Mouse (Mus musculus): ENCODE data around the gene Slc25a3.

Gene Slc25a3

DNA sequence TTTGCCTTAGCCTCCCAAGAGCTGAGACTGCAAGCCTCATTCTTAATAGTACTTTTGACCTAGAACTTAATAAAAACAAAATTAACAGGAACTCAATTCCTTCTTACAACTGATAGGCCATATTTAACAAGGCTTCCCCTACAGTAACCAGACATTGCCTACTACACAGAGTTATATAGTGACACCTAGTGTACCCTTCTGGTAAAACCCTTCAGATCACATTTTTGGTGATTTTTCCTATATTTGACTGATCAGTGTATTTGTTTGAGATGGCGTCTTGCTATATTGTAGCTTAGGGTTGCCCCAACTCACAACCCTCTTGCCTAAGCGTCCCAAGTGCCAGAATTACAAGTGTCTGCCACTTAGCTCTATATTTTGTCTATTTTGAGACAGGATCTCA is 17.7 kb upstream of the Slc25a3 start:
- 21% methylated on average over 2 of the region's 2 CpGs for WGBS

DNA sequence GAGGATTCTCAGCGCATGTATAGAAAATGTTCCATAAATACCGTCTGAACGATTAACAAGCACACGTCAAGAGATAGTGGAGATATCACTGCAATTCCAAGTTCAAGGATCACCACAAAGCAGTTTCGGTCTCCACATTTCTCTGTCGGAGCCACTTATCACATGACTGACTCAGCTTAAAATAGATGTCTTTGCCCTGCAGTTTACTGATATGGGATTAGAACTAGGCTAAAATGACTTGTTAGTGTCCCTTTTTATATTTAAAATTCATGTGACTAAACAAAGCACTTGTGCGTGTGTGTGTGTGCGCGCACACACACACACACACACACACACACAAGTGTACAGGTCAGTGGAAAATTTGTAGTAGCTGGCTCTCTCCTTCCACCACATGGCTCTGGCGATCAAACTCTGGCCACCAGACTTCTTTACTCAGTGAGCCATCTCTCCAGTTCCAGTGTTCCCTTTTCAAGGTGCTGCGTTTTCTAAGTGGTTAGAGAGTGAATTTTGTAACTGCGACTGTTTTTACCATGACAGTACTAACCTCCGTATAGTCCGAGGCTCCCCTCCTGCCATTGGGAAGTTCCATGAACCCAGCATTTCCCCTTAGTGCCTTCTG is 15.4 kb upstream of the Slc25a3 start:
- 87% methylated on average over 14 of the region's 14 CpGs for WGBS

DNA sequence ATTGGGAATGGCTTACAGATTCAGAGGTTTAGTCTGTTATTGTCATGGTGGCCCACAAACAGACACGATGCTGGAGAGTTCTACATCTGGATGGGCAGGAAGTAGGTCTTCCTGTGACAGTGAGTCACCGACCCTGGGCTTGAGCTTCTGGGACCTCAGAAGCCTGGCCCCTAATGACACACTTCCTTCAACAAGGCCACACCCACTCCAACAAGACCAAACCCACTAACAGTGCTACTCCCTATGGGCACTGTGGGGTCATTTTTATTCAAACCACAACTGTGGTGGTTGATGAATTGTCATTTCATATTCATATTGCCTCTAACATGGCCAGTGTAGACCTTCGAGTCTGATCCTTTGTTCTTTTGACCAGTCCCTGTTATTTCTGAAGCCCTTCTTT is 14.5 kb upstream of the Slc25a3 start:
- 74% methylated on average over 3 of the region's 3 CpGs for WGBS

DNA sequence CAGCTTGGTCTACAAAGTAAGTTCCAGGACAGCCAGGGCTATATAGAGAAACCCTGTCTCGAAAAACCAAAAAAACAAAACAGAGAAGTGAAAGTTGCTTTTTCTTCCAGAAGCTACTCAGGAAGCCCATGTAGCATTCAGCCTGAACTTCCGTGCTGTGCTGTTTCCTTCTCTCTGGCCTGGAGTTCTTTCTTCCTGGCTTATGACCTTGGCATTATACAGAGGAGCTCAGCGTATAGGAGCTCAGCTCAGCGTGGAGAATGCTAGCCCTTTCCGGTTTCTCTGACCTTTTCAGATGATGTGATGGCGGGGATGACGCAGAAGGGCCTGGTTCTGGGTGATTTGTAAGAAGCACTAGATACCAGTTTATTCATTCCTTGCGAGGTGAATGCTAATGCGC is 13.5 kb upstream of the Slc25a3 start:
- whole genome bisulfite sequencing = 82% methylated on average over 9 of the region's 9 CpGs

DNA sequence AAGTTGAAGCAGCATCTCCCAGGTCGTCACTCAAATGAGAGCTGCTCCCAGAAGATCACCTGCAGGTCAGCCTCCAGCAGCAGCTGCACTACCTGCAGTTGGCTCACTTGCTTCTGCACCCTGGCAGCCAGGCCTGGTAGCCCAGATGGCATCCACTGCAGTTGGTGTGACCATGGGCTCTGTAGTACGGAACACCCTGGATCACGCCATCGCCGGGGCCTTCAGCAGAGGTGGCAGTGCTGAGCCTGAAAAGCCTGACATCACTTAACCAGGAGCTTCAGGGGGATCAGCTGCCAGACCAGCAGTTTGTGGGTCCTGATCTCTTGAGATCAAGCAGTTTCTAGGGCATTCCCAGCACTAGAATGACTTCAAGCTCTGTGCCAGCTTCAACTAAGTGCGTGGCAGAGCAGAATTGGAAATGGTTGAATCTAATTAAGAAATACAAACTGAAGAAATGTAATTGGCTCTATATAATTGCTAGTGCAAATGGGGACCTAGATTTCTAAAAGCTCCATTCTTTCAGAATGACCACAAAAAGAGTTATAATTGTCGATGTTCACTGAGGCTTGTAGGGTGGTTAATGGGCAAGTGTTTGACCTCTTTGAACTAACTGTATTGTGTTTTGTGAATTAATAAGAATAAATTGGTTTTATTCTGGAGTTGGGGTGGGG is 11.6 kb upstream of the Slc25a3 start:
- WGBS = 72% methylated on average over 7 of the region's 7 CpGs

DNA sequence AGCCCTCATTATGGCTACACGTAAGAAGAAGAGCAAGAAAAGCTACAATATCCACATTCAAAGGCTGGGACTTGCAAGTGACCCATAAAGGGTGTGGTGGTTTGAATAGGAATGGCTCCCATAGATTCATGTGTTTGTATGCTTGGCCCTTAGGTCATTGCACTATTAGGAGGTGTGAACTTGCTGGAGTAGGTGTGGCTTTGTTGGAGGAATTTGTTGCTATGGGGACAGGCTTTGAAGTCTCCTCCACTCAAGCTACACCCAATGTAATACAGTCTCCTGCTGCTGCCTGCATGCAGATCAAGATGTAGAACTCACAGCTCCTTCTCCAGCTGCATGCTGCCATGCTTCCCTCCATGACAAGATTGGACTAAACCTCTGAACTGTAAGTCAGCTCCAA is 7.7 kb upstream of the Slc25a3 start:
- 92% methylated on average over 1 of the region's 1 CpGs for WGBS

DNA sequence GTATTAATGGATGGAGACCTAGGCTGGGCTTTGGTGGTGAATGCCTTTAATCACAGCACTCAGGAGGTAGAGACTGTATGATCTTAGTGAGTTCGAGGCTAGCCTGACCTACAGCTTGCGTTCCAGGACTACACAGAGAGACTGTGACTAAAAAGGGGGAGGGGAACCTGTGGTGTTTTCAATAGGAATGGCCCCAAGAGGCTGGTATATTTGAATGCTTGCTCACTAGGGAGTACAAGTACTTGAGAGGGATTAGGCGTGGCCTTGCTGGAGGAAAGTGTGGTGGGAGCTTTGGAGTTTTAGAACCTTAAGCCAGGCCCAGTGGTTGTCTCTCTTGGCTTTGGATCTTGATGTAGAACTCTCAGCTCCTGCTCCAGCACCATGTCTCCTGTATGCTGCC is 6.9 kb upstream of the Slc25a3 start:
- WGBS = 90% methylated on average over 3 of the region's 3 CpGs

DNA sequence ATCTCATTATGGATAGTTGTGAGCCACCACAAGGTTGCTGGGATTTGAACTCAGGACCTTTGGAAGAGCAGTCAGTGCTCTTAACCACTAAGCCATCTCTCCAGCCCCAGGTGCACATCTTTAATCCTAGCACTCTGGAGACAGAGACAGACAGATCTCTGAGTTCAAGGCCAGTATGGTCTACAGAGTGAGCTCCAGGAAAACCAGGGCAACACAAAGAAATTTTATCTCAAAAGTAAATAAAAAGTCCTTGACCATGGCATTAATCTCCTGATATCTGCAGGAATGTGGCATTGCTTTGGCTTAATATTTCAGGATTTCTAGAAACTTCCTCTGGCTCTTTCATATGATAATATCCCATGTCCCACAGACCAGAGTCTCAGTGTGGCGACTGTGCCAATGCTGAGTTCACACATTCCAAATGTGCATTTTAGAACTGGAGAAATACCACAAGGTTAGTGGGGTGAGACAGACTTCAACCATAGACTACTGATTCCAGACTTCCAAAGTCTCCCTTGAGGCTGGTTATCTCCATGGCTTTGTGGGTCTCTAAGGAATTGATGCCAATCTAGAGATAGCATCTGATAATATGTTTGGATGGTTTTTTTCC is 4.8 kb upstream of the Slc25a3 start:
- WGBS = 60% methylated on average over 1 of the region's 1 CpGs

DNA sequence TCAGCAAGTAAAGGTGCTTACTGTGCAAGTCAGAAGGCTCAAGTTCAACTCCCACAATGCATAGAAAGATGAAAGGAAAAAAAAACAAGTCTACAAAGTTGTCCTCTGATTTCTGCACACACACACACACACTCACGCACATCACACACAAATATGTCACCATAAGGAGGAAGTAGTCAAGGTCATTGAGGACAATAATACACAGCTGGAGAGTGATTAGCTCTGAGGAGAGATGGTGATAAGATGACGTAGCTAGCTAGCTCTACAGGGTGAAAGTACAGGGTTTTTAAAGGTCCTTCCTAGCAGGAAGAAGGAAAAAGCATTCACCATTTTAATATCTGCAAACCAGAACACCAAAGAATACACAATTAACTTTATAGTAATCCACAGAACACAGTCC is 3.5 kb upstream of the Slc25a3 start:
- WGBS = 80% methylated on average over 2 of the region's 2 CpGs

DNA sequence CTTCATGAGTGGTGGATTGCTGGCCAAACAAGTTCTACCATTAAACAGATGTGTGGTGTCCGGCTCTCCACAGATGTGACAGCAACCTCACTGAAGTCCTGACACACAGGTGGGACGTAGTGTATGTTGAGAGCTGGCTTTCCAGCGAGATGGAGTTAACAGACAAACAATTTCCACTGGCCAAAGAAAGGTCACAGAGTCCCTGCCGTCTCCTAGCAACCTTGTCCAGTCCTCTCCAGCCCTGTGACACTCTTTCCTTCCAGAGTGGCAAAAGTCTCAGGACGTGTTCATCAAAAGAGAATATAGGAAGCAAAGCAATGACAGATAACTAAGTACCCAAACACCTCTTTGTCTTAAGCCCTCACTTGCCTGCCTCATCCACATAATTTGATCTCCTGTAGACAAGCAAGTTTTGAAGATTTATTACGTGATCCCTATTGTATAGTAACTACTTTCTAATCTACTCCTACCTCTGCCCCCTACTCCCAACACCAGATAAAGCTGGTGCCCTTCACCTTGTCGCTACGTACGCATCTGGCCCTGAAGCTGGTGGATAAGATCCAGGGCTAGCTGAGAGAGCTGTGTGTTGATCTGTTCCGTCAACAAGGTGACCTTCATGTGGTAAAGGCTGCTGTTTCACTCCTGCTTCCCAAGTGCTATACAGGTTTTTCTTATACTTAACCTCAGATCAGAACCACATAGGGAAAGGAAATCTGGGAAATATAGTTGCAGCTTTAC is 2.9 kb upstream of the Slc25a3 start:
- WGBS = 87% methylated on average over 10 of the region's 10 CpGs

DNA sequence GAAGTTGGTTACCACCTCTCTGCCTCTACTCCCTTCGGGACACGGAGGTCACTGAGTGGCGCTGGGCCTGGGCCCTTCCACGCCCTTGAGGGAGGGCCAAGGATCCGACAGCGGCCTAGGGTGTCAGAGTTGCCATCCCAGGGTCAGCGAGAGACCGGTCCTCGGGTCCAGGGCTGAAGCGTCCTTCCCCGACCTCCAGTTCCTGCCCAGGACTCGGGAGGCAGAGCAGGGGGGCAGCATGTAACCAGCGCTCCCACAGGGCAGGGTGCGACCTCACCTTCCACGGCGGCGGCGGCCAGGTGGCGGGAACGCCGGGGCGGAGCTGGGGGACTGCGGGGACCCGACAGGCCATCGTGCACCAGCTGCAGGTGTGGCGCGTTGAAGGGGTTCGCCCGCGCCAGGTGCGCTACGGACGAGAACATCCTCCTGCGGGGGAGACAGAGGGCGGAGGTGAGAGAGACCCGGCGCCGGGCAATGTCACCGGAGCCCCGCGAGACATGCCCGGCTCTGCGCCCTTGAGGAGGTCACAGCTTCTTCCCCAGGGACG is 505 bp downstream of the Slc25a3 start:
- under 1% methylated on average over 44 of the region's 44 CpGs for WGBS

DNA sequence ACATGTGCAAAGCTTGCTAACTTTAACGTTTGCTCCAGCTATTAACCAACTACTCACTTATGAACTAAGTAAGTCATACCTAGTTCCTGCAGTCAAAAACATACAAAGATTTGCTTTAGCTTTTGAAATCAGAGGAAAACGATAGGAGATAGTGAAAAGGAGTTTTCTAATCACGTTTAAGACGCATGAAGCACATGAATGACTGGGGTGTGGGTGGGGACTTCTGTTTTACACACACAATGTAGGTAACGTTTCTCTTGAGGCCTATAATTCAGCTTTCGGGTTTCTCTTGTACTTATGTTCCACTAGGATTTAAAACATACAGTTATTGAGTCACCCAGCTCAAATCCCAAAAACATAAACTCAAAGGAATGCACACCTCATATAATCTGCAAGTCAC is 1.2 kb downstream of the Slc25a3 start:
- 6% methylated on average over 6 of the region's 6 CpGs for WGBS

DNA sequence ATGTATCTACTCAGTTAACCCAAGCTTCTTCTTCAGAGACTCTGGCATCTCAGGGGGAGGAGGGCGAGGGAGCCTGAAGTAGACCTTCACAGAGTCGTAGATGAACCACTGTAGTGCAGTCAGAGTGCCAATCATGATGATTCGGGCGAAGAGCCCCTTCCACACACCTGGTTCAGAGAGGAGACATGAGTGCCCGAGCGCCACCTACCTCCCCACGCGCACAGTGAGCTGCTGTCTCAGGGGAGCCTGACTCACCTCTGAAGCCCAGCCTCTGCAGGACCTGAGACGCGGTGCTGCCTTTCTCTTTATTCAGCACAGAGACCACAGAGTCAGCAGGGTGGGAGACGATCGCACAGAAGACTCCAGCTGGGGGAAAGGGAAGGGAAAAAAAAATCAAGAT is 6.9 kb downstream of the Slc25a3 start:
- WGBS = 82% methylated on average over 12 of the region's 12 CpGs

DNA sequence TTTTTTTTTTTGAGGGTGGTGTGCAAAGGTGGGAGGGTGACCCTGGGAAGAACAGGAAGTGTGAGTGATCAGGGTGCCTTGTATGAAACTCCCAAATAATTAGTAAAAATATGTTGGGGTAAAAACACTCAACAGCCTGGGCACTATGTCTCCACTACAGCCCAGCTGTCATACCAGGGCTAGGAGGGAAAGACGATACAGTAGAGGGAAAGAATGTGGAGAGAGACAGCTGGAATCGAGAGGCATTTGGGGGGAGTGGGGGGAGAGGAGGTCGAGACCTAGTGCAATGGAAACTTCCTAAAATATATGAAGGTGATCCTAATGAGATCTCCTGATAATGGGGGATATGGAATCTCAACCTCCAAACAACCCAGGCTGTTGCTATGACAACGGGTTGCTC is 14.0 kb downstream of the Slc25a3 start:
- 78% methylated on average over 4 of the region's 4 CpGs for WGBS

DNA sequence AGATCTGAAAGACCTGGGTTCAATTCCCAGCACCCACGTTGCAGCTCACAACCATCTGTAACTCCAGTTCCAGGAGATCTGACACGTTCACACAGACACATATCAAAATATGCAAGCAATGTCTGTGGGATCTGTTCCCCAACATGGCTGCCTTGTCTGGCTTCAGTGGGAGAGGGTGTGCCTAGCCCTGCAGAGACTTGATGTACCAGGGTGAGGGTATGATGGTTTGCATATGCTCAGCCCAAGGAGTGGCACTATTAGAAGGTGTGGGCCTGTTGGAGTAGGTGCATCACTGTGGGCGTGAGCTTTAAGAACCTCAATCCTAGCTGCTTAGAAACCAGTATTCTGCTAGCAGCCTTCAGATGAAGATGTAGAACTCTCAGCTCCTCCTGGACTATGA is 17.9 kb downstream of the Slc25a3 start:
- 90% methylated on average over 3 of the region's 3 CpGs for WGBS

DNA sequence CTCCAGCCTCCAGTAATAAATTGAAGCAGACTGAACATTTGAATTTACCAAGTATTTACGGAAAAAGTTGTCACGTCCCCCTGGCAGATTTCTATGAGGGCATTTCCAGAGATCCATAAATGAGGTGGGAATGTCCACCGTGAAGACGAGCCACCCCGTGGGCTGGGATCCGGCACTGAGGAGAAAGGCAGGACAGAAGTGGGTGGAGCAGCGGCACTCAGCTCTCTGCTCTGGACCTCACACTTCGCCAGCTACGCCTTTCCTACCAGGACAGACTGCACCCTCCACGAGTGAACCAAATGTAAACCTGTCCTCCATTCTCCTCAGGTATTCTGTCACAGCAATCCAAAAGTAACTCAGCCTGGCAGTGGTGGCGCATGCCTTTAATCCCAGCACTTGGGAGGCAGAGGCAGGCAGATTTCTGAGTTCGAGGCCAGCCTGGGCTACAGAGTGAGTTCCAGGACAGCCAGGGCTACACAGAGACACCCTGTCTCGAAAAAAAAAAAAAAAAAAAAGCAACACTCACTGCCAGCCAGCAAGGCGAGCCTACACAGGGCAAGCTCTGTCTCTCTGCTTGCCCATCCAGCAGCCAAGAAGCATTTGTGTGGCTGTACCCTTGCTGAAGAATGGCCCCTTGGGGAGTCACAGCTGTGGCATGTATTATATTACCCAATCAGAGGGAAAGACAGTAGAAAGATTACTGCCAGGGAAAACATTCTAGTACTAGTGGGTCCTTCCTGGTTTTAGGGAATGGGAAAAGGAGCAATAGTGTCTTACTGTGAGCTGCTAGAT is 20.9 kb downstream of the Slc25a3 start:
- 88% methylated on average over 14 of the region's 14 CpGs for WGBS

DNA sequence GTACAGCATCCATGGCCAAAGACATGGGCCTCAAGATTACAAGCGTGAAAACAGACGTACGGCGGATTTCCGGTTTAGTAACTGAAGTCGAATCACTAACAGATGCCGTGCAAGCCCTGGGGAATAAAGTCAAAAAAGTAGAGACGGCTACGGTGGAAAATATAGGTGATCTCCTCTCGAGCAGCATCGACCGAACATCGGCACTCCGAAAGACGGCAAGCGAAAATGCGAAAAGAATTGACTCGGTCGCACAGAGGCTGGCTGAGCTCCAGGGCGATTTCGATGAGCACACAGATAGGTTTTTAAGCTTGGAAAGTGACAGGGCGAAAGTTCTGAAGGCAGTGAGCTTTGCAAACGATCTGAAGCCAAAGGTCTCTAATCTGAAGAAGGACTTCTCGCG is 21.9 kb downstream of the Slc25a3 start:
- 96% methylated on average over 25 of the region's 25 CpGs for WGBS

DNA sequence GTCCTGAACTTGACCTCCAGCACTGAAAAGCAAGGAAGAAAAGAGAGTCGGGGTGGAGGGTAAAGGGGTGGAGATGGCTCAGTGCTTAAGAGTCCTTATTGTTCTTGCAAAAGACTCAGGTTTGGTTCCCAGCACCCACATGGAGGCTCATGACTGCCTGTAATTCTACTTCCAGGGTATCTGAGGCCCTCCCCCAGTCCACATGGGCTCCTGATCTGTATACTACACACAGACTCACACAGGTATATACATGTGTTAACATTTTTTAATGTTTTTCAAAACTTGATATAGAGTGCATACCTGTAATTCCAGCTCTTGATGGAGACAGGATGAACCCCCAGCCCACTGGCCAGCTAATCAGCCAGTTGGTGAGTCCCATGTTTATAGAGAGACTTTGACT is 23.8 kb downstream of the Slc25a3 start:
- WGBS = 93% methylated on average over 1 of the region's 1 CpGs

DNA sequence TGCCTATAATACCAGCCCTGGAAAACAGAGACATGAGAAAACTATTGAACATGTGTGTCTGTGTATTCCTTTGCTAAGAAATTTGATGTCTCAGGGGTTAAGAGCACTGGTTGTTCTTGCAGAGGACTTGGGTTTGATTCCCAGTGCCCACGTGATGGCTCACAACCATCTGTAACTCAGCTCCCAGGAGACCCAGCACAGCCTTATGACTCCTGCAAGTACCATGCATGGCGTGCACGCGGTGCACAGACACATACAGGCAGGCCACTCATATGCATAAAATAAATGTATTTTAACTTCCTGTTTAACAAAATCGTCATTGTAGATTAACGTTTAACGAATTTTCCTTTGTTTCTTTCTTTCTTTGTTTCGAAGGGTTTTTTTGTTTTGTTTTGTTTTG is 25.8 kb downstream of the Slc25a3 start:
- 95% methylated on average over 8 of the region's 8 CpGs for WGBS

DNA sequence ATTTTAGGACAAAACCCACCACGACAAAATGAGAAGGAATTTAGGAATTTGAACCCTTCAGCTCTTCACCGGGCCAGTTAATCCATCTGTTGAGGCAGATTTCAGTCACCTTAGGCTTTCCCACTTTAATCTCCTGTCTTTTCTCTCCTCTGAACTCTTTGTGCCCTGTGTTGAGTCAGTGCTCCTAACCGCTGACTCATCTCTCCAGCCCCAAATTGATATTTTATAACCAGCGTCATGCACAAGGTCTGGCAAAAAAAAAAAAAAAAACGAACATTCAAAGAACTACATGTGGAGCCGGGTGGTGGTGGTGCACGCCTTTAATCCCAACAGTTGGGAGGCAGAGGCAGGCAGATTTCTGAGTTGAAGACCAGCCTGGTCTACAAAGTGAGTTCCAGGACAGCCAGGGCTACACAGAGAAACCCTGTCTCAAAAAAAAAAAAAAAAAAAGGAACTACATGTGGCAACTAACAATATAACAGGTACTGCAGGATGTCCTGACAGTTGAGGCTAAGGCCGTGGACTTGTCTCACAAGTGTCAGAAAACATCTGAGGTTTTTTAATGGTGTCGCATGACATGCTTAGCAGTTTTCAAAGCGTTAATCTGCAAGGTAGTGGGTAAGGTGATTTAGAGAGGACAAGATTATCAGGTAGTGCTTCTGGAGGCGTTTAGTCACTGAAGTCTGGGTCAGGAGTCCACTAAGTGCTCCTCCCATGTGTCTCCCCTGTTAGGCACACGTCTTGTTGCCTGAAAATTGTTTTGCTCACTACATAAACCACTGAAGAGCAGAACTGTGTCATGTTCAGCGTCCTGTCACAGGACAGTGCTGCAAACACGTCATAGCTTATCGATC is 29.4 kb downstream of the Slc25a3 start:
- 93% methylated on average over 15 of the region's 15 CpGs for WGBS

DNA sequence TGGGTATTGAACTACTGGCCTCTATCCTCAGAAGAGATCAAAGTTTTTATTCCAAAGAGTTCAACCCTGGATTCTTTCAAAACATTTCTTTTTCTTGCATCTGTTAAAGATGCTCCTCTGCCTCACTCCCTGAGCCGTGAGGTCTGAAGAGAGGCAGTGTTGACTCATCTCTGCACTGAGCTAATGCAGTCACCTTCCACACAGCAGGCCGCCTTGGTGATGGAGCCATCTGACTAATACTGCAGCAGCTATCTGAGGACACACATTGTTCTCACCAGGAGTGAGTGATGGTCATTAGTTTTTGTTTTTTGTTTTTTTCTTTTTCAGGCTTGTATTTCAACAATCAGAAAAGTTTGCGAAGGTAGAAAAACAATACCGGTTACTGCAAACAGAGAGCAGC is 31.0 kb downstream of the Slc25a3 start:
- 79% methylated on average over 4 of the region's 4 CpGs for WGBS
